Mouse (Mus musculus) CH12.LX (cell line): ENCODE data around the gene Tbc1d2b. TPM values are rescaled to one million over a fixed set of nuclear protein-coding genes. Genes with fewer than 3 reads are reported as not detected.
A peak's percentile ranks its signal among the peaks of the same experiment; 100 is the strongest.

Experiments
- DNase-seq: peaks from one replicate; pipeline ENCODE4 v3.0.0-alpha.2; 2013; ENCODE audit errors: extremely low read depth
- H3K27ac ChIP-seq: 2 replicates; pipeline ENCODE4 v1.5.1; 2012; ENCODE audit warnings: low read depth, mild to moderate bottlenecking, control low read depth, moderate library complexity; ENCODE audit not compliant: insufficient read depth
- H3K27me3 ChIP-seq: replicated peaks from 2 replicates; pipeline ENCODE3; 2012; ENCODE audit warnings: inconsistent platforms
- H3K36me3 ChIP-seq, 2 experiments: replicated peaks in 1 of 2; 2 replicates each; pipeline versions ENCODE3 to v1.6.1; 2012; ENCODE audit warnings: inconsistent platforms in 1 of 2, low read length in 1 of 2, mild to moderate bottlenecking in 1 of 2, mixed read lengths in 1 of 2, moderate library complexity in 1 of 2; ENCODE audit not compliant: control insufficient read depth in 1 of 2, insufficient read depth in 1 of 2
- H3K4me1 ChIP-seq, 2 experiments: 2 replicates each; pipeline ENCODE4 v1.6.1; 2012; ENCODE audit warnings: inconsistent platforms in 1 of 2, moderate library complexity in 1 of 2; ENCODE audit not compliant: insufficient read depth in 2 of 2, control insufficient read depth in 1 of 2
- H3K4me2 ChIP-seq: 2 replicates; pipeline ENCODE4 v1.6.1; 2012; ENCODE audit warnings: low read depth, mild to moderate bottlenecking, control low read depth; ENCODE audit not compliant: poor library complexity, insufficient read depth, severe bottlenecking
- H3K4me3 ChIP-seq, 3 experiments: fragments of 150-350 bp in 1 of 3; sonication (generic) in 1 of 3; replicated peaks in 1 of 3; 2 replicates each; pipeline versions ENCODE3 to v1.5.1; 2011 to 2012; ENCODE audit warnings: low read depth in 2 of 3, low read length in 2 of 3, mild to moderate bottlenecking in 2 of 3, moderate library complexity in 2 of 3, control low read depth in 1 of 3, improper control_type of control experiment in 1 of 3, inconsistent platforms in 1 of 3, mixed read lengths in 1 of 3; ENCODE audit not compliant: poor library complexity in 1 of 3
- H3K79me2 ChIP-seq: replicated peaks from 2 replicates; pipeline ENCODE4 v1.6.1; 2012; ENCODE audit warnings: mild to moderate bottlenecking, moderate library complexity; ENCODE audit not compliant: control insufficient read depth, poor library complexity, insufficient read depth, severe bottlenecking; ENCODE audit errors: extremely low read depth
- H3K9ac ChIP-seq: 2 replicates; pipeline ENCODE4 v1.6.1; 2012; ENCODE audit warnings: low read depth, mild to moderate bottlenecking, control low read depth, moderate library complexity; ENCODE audit not compliant: insufficient read depth
- H3K9me3 ChIP-seq: replicated peaks from 2 replicates; pipeline ENCODE3; 2012; ENCODE audit warnings: low read length, inconsistent platforms, mixed read lengths
- CHD1 ChIP-seq: IDR thresholded peaks from 2 replicates; pipeline ENCODE4 v1.6.1; 2012; ENCODE audit warnings: low read depth, low read length, improper control_type of control experiment, inconsistent platforms
- CHD2 ChIP-seq: IDR thresholded peaks from 2 replicates; pipeline ENCODE4 v1.6.1; 2011; ENCODE audit warnings: low read length, improper control_type of control experiment
- ETS1 ChIP-seq: conservative IDR thresholded peaks from 2 replicates; pipeline ENCODE4 v1.6.1; 2012; ENCODE audit warnings: low read depth, mild to moderate bottlenecking, inconsistent platforms, low read length, improper control_type of control experiment, moderate library complexity
- GABPA ChIP-seq: IDR thresholded peaks from 2 replicates; pipeline ENCODE4 v1.6.1; 2012; ENCODE audit warnings: low read depth, low read length, improper control_type of control experiment, inconsistent platforms; ENCODE audit not compliant: insufficient replicate concordance
- HCFC1 ChIP-seq: IDR thresholded peaks from 2 replicates; pipeline ENCODE4 v1.6.1; 2012; ENCODE audit warnings: low read depth, mild to moderate bottlenecking, inconsistent platforms, low read length, improper control_type of control experiment
- JUN ChIP-seq: IDR thresholded peaks from 2 replicates; pipeline ENCODE4 v1.6.1; 2011; ENCODE audit warnings: low read depth, mild to moderate bottlenecking, low read length, improper control_type of control experiment, moderate library complexity; ENCODE audit not compliant: insufficient read depth
- KAT2A ChIP-seq: IDR thresholded peaks from 2 replicates; pipeline ENCODE4 v1.6.1; 2012; ENCODE audit warnings: low read length, improper control_type of control experiment, inconsistent platforms; ENCODE audit not compliant: insufficient replicate concordance
- MAZ ChIP-seq: IDR thresholded peaks from 2 replicates; pipeline ENCODE4 v1.6.1; 2012; ENCODE audit warnings: low read depth, mild to moderate bottlenecking, inconsistent platforms, low read length, improper control_type of control experiment, moderate library complexity
- MYC ChIP-seq: IDR thresholded peaks from 2 replicates; pipeline ENCODE4 v1.6.1; 2011; ENCODE audit warnings: low read depth, mild to moderate bottlenecking, improper control_type of control experiment, low read length
- NELFE ChIP-seq: IDR thresholded peaks from 2 replicates; pipeline ENCODE4 v1.6.1; 2011; ENCODE audit warnings: low read depth, low read length, improper control_type of control experiment
- PAX5 ChIP-seq: IDR thresholded peaks from 2 replicates; pipeline ENCODE4 v1.6.1; 2012; ENCODE audit warnings: low read length, inconsistent platforms, mixed read lengths
- POLR2AphosphoS2 ChIP-seq: IDR thresholded peaks from 2 replicates; pipeline ENCODE4 v1.6.1; 2011; ENCODE audit warnings: low read depth, low read length, improper control_type of control experiment
- RAD21 ChIP-seq: IDR thresholded peaks from 2 replicates; pipeline ENCODE4 v1.6.1; 2011; ENCODE audit warnings: low read depth, mild to moderate bottlenecking, low read length, improper control_type of control experiment, moderate library complexity
- RCOR1 ChIP-seq: conservative IDR thresholded peaks from 2 replicates; pipeline ENCODE4 v1.6.1; 2012; ENCODE audit warnings: low read depth, mild to moderate bottlenecking, inconsistent platforms, low read length, improper control_type of control experiment
- SIN3A ChIP-seq: IDR thresholded peaks from 2 replicates; pipeline ENCODE4 v1.6.1; 2012; ENCODE audit warnings: low read length, improper control_type of control experiment, inconsistent platforms
- TBP ChIP-seq: conservative IDR thresholded peaks from 2 replicates; pipeline ENCODE4 v1.6.1; 2011; ENCODE audit warnings: low read depth, low read length, improper control_type of control experiment
- TCF12 ChIP-seq: IDR thresholded peaks from 2 replicates; pipeline ENCODE4 v1.6.1; 2014; ENCODE audit warnings: low read depth, mild to moderate bottlenecking, inconsistent platforms, low read length, improper control_type of control experiment
- UBTF ChIP-seq: IDR thresholded peaks from 2 replicates; pipeline ENCODE4 v1.6.1; 2012; ENCODE audit warnings: low read depth, mild to moderate bottlenecking, inconsistent platforms, low read length, improper control_type of control experiment, moderate library complexity
- ZC3H11A ChIP-seq: IDR thresholded peaks from 2 replicates; pipeline ENCODE4 v1.6.1; 2012; ENCODE audit warnings: low read depth, mild to moderate bottlenecking, inconsistent platforms, low read length, improper control_type of control experiment
- ZKSCAN1 ChIP-seq: IDR thresholded peaks from 2 replicates; pipeline ENCODE4 v1.6.1; 2012; ENCODE audit warnings: low read depth, inconsistent platforms, low read length, improper control_type of control experiment, borderline replicate concordance
- ZMIZ1 ChIP-seq: IDR thresholded peaks from 2 replicates; pipeline ENCODE4 v1.6.1; 2012; ENCODE audit warnings: low read depth, mild to moderate bottlenecking, inconsistent platforms, low read length, improper control_type of control experiment
- ZNF384 ChIP-seq: IDR thresholded peaks from 2 replicates; pipeline ENCODE4 v1.6.1; 2012; ENCODE audit warnings: low read depth, low read length, improper control_type of control experiment, inconsistent platforms
- dilution Hi-C: fragments of 300-500 bp; cut with MboI; formaldehyde crosslinking; loops from 2 replicates; pipeline ENCODE4 v1.14.3; 2020; ENCODE audit warnings: low sequenced_read_pairs; ENCODE audit not compliant: extremely low pct_unique_long_range_greater_than_20kb, extremely low pct_ligation_motif_present
- in situ Hi-C: fragments of 300-500 bp; cut with MboI; formaldehyde crosslinking; loops from 3 replicates; pipeline ENCODE4 v1.14.3; 2019; ENCODE audit warnings: low sequenced_read_pairs, low pct_ligation_motif_present, low pct_unique_long_range_greater_than_20kb, mixed read lengths
- polyA plus RNA-seq: library from polyadenylated mRNA; unstranded; fragments of >175 nt; gene quantifications from 2 replicates; pipeline ENCODE4 v1.2.1, GENCODE M21; 2012; ENCODE audit warnings: low read depth; ENCODE audit not compliant: insufficient read length
- total RNA-seq, 2 experiments: library from RNA; depleted of rRNA; stranded (reverse); fragments of 300-350 nt in 1 of 2; fragments of >200 nt in 1 of 2; gene quantifications; 2 replicates each; pipeline ENCODE4 v1.2.3; 2012 to 2014

The Tbc1d2b gene
- total and polyA plus RNA-seq, 3 experiments, result 0.60 to 1.3 (median 0.76) TPM

DNA sequence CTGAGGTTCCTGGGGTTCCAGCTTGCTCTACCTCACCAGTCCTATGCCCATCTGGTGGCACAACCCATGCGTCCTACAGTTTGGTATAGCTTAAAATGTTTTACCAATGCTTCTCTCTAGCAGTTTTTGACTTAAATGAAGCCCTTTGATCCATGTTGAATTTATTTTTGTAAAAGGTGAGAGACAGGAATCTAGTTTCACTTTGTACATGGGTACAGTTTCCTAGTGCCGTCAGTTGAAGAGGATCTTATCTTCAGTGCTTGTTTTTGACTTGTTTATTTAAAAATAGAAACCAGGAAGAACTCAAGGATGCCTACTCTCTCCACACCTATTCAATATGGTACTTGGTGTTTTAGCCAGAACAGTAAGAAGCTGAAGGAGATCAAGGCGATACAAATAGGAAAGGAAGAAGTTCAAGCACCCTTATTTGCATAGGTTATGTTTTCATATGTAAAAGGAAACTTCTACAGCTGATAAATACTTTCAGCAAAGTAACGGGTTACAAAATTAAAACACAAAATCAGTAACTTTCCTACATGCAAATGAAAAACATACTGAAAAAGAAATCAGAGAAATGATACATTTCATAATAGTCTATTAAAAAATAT, 30.6 kb upstream of the Tbc1d2b start:
- H3K9ac ChIP-seq, result no peak overlapping the region
- no peaks in the 10 kb centered on the region for H3K79me2 ChIP-seq
- H3K27me3 ChIP-seq, result no peaks in the 10 kb centered on the region
- no peak overlapping the region for H3K27ac ChIP-seq
- H3K4me1 ChIP-seq, result peaks cover 0 to 6% of the 10 kb centered on the region in 2 experiments; a peak in 1 of 4 replicates
- no peak for TF ChIP-seq ZKSCAN1
- TF ChIP-seq UBTF, result no peak
- no peak for TF ChIP-seq HCFC1
- no peak for TF ChIP-seq TCF12
- TF ChIP-seq MYC, result no peak
- no peak for TF ChIP-seq RAD21
- no peak for TF ChIP-seq SIN3A
- no peaks in the 10 kb centered on the region for H3K9me3 ChIP-seq
- dilution Hi-C loops (no loop called here), in situ Hi-C loops (no loop called here)
- peak overlapping the region; percentile 71 for H3K4me2 ChIP-seq
- DNase-seq, result no peak
- H3K36me3 ChIP-seq, result no peaks in the 10 kb centered on the region
- no peak overlapping the region for H3K4me3 ChIP-seq

DNA sequence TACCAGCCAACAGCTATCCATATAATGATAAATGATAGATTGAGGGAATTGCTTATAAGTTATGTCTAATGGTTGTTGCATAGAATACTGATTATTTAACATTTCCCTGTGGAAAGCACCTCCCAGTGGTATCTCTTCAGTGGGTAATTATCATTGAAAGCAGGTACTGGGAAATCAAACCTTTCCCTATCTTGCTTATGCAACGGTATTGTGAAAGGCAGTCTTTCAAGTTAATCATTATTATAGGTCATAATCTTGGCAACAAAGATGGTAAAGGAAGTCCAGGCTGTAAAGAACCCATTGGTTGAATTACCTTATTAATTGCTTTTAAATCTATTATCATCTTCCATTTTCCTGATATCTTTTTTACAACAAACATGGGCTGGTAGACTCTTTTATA, 27.0 kb upstream of the Tbc1d2b start:
- Histone ChIP-seq H3K79me2 (no peaks in the 10 kb centered on the region), H3K36me3 (no peaks in the 10 kb centered on the region), H3K4me1 (peaks cover 0 to 9% of the 10 kb centered on the region in 2 experiments; a peak in 1 of 4 replicates), H3K27me3 (no peaks in the 10 kb centered on the region), H3K4me2 (no peak overlapping the region), H3K27ac (no peak overlapping the region), H3K9ac (no peak overlapping the region), H3K4me3 (no peak overlapping the region), H3K9me3 (no peaks in the 10 kb centered on the region)
- dilution Hi-C loops, result no loop called here
- DNase-seq, result no peak
- in situ Hi-C loops, result no loop called here
- TF ChIP-seq MAZ, result no peak
- no peak for TF ChIP-seq UBTF

DNA sequence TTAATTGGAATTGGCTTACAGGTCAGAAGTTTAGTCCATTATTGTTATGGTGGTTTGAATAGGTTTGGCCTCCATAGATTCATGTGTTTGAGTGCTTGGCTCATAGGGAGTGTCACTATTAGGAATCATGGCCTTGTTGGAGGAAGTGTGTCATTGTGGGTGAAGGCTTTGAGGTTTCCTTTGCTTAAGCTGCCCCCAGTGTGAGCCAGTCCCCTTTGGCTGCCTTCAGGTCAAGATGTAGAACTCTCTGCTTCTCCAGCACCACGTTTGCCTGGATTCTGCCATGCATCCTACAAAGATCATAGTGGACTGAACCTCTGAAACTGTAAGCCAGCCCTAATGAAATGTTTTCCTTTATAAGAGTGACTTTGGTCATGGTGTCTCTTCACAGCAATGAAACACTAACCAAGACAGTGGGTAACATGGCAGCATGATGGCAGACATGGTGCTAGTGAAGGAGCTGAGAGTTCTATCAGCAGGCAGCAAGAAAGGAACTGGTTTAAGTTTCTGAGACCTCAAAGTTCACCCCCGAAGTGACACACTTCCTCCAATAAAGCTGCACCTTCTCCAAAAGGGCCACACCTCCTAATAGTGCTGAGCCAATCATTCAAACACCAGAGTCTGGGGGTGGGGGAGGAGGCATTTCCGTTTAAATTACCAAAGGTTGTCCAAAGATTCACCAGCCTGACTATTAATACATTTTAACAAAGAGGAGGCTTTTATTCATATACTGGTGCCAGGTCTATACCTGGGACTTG, 23.2 kb upstream of the Tbc1d2b start:
- TF ChIP-seq ZNF384 (no peak), ZKSCAN1 (no peak), ZMIZ1 (no peak), GABPA (no peak), POLR2AphosphoS2 (no peak), RAD21 (no peak), CHD2 (no peak), RCOR1 (no peak), JUN (no peak), ETS1 (no peak), ZC3H11A (no peak), TBP (no peak), PAX5 (no peak), CHD1 (no peak), KAT2A (no peak), NELFE (no peak)
- no peak overlapping the region for H3K27ac ChIP-seq
- no peaks in the 10 kb centered on the region for H3K9me3 ChIP-seq
- dilution Hi-C loops (no loop called here), in situ Hi-C loops (no loop called here)
- no peaks in the 10 kb centered on the region for H3K27me3 ChIP-seq
- no peaks in the 10 kb centered on the region for H3K36me3 ChIP-seq
- H3K4me1 ChIP-seq, result 0 out of 4 replicates have a peak, but pooled peaks cover 0 to 3% of the 10 kb centered on the region in 2 experiments
- H3K4me2 ChIP-seq, result no peak overlapping the region
- DNase-seq, result no peak
- no peaks in the 10 kb centered on the region for H3K79me2 ChIP-seq
- no peak overlapping the region for H3K4me3 ChIP-seq
- H3K9ac ChIP-seq, result no peak overlapping the region
